Mouse (Mus musculus): ENCODE measurements around the gene Aim2.

GRCm38 (mm10) chr1:173329185-173329584, 21.5 kb upstream of the Aim2 start:
- TF ChIP-seq CTCF (conservative IDR thresholded peaks at IDR 0.05; ENCODE audit: low read length) = no peak
- TF ChIP-seq NANOG (IDR thresholded peaks at IDR 0.05; ENCODE audit: borderline replicate concordance, low read length) = no peak
- TF ChIP-seq POU5F1 (IDR thresholded peaks at IDR 0.05; ENCODE audit: borderline replicate concordance, low read length) = no peak
